Mouse (Mus musculus) thymus, adult 2 months (tissue): Measurements from ENCODE around the gene Bcas3.

Experiments used
- CTCF ChIP-seq: fragments of 200-500 bp; IDR thresholded peaks from 2 replicates; pipeline ENCODE4 v1.5.1; 2012; ENCODE audit warnings: mild to moderate bottlenecking, control low read depth, low read length, moderate library complexity, borderline replicate concordance; ENCODE audit not compliant: control insufficient read depth, poor library complexity, insufficient read depth; ENCODE audit errors: extremely low read depth
- POLR2A ChIP-seq: fragments of 200-500 bp; IDR thresholded peaks from 2 replicates; pipeline ENCODE4 v1.6.1; 2012; ENCODE audit warnings: mild to moderate bottlenecking, low read length, control low read depth, moderate library complexity; ENCODE audit not compliant: control insufficient read depth, poor library complexity, insufficient read depth; ENCODE audit errors: extremely low read depth

DNA sequence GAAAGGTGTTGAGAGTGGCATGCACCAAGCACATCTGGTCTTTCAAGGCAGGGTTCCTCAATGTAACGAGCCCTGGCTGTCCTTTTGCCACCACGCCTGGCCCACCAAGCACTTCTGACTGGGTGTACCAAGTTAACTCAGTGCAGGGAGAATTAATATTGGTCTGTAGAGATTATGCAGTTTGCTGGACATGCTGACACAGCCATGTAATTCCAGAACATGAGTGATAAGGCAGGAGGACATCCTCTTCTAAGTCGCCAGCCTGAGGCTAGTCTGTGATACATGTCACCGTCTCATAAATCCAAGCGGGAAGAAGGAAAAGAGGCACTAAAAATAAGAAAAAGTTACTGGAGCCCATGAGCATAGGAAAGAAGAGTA is 101.3 kb downstream of the Bcas3 start:
- TF ChIP-seq POLR2A: no peak
- no peak for TF ChIP-seq CTCF
